Mouse (Mus musculus) stomach, postnatal 0 days (tissue): Measurements from ENCODE around the gene Iffo1.

Experiments
- CTCF ChIP-seq: IDR thresholded peaks from 2 replicates; pipeline ENCODE4 v1.5.1; 2016; ENCODE audit warnings: antibody characterized with exemption, low read depth, mild to moderate bottlenecking, moderate library complexity
- EP300 ChIP-seq: optimal IDR thresholded peaks from 2 replicates; pipeline ENCODE3; 2016; ENCODE audit warnings: antibody characterized with exemption

DNA sequence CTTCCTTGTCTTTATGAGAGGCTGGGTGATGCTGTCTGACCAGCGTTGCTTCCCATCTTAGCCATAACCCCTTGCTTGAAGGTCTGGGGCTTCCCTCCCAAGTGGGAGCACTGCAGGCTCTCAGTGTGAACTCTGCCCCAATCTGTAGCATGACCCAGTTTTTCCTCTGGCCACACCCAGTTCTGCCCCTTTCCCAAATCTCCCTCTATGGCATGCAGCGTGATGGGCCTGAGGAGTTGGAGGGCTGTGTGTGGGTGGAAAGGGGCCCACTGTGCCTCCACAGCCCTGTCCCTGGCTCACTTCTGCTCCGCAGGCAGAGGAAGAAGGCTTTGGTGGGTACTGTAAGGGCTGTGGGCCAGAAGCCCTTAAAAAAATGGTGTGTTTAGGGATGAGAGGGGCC lies 46.5 kb upstream of the Iffo1 start:
- TF ChIP-seq EP300 (no peak), CTCF (no peak)
